Mouse (Mus musculus): Measurements from ENCODE around the gene Kctd6.
"Not testable (repeated sequence)": the region's sequence is repeated elsewhere in the genome, so short reads cannot be mapped to it uniquely, and the experiment has no call there.

The Kctd6 gene

DNA sequence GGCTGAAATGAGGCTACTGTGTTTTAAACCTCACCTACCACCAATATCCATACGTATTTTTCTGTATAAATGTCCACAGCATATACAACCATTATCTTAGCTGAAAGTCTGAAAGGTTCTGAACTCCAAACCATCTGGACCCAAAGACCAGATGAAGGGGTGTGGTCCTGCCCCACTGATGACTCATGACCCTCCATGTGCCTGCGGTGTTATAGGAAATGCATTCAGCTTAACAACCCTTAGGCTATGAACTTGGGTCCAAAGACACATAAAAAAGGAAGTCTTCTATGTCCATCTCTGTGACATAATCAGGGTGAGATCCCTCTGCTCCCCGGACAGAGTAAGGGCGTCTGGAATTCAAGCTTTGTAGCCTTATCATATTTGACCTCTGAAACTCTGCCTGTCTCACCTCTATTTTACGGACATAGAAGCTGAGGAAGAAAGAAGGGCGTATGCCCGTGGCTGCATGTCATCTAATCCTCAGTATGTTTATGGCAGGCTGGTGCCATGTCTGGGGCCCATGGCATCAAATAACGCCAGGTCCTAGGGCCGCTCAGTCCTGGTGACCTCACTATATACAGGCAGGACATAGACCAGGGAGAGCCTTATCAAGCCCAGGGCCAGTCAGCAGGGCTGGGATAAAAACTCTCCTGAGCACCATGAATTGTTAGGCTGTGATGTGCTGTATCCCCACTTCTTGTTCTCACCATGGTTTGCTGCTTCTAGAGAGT is 36.4 kb downstream of the Kctd6 start:
- no peak for DNase-seq

DNA sequence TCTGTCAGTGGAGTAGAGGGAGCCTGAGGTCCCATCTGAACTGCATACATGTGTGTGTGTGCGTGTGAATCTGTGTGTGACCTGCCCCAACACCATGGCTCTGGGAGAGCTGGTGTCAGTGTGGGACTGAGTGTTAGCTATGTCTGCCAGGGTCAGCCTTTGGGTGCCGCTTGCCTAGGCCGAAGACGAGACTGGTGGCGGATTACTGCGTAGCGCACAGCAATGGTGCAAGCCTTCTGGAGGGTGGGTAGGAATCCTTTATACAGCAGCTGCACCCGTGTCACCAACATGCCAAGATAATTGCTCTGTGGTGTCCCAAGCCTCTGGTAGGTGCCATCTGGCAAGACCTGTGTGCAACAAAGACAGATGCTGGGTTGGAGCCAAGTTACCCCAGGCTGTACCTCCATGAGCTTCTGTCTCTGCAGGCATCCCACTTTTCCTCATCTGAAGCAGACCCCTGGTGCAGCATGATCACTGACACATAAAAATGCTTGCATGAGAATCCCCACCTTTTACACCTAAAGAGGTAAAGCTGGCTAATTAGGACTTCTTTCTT is 37.5 kb downstream of the Kctd6 start:
- no peak for DNase-seq

DNA sequence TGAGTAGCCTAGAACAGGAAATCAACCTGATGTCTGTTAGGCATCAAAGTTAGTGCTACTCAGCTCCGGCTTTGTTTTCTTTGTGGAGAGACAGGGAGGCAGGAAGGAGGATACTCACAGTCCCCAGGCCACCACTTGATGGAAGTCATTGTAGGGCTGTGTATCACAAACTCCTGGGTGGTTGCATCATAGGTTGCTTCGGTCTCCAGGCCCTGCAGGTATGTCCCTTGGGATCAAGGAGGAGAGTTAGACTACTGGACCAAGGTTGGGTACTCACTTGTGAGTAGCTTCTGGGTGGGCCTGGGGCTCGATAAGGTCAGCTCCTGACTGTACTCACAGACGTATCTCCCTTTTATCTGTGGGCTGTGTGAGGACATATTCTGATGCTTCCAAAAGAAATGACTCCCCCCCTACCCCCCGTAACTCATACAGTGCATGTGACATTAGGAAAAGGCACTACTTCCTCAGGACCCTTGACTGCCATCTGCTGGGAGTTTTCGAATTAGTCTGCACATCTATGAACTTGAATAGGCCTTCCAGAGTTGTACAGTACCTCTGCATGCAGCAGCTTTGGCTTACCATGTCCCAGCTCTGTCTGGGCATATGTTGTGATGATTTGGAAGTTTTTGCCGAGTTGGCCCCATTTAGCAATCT is 41.3 kb downstream of the Kctd6 start:
- peak; percentile 80 for DNase-seq

- no peak for DNase-seq
Observed at GRCm38 (mm10) chr14:8256072-8256471, 42.1 kb downstream of the Kctd6 start.

DNA sequence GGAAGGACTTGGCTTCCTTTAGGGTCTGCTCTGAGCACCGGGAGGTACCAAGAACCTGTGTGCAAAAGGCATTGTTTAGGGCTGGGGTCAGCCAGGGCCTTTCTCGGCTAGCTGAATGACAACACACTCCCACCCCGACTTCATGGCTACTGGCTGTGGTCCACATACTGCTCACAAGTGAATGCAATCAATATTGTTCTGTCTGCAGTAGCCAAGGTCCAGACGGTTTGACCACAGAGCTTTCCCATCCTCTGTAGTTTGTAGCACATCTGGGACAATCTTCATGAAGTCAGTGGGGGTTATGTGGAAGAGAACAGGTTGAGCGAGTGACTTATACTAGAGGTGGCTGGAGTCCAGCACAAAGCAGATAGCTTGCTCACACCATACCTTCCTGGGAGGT is 42.9 kb downstream of the Kctd6 start:
- DNase-seq, result no peak

GRCm38 (mm10) chr14:8257521-8258334 is 43.8 kb downstream of the Kctd6 start:
- DNase-seq, result no peak

- DNase-seq, result no peak
Observed at GRCm38 (mm10) chr14:8258335-8258627, 44.3 kb downstream of the Kctd6 start.

DNA sequence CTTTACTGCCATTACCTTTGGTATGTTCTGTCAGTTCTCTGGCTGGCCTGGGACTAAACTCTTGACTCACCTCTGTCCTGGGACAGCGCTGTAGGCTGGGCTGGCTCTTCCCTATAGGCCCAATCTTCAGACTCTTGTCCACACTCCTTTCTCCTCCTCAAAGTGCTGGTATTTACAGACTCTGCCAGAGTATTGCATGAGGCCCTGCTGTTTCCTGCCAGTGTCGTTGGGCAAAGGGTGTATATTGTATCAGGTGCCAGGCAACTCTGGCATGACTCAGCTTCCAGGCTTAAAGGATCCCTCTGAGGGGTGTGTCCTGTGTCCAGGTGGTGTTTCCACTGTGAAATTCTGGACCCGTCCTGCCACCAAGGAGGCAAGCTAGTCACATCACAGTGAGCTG is 44.8 kb downstream of the Kctd6 start:
- DNase-seq, result no peak

- DNase-seq, result no peak
Observed at GRCm38 (mm10) chr14:8259166-8259565, 45.2 kb downstream of the Kctd6 start, which contains the start of gene Acox2. TSS of gene Acox2 (minus strand) at chr14:8259353.

DNA sequence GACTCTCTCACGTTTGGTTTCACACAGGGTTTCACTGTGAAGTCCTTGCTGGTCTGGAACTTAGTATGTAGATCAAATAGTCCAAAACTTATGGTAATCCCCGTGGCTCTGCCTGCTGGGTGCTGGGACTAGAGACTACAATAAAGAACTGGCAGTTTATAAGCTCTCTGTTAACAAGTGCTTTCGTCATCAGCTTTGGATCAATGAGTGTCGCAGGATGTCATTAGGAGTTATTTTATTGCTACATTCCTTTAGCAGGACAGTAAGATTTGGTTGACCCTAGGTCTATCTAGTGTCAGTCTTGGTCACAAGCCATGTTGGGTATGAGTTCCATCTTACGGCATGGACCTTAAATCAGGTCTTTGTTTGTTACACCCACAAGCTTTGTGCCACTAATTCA is 46.3 kb downstream of the Kctd6 start:
- DNase-seq, result no peak

GRCm38 (mm10) chr14:8262242-8262641 is 48.3 kb downstream of the Kctd6 start:
- no peak for DNase-seq

GRCm38 (mm10) chr14:8264378-8264777 is 50.4 kb downstream of the Kctd6 start:
- DNase-seq, result no peak

GRCm38 (mm10) chr14:8271281-8271680 is 57.3 kb downstream of the Kctd6 start:
- not testable (repeated sequence) for DNase-seq

Data from thymus, postnatal 14 days (tissue).